Mouse (Mus musculus) heart, embryonic 16.5 days (tissue): ENCODE data around the gene Selenok. TPM values are rescaled to one million over a fixed set of nuclear protein-coding genes. Genes with fewer than 3 reads are reported as not detected.

Experiments used
- ATAC-seq: fragments of 200-750 bp; cut with Nextera tagmentation; replicated peaks from 2 replicates; pipeline ENCODE4 v1.8.0; 2017; ENCODE audit warnings: moderate number of reproducible peaks; ENCODE audit not compliant: insufficient read depth, low FRiP score; ENCODE audit errors: extremely low read depth
- H3K27ac ChIP-seq: fragments of 300-500 bp; sonication (generic); 2 replicates; pipeline ENCODE4 v1.5.1; 2014; ENCODE audit warnings: mild to moderate bottlenecking, low read length, control low read depth, moderate library complexity
- H3K27me3 ChIP-seq: fragments of 300-500 bp; sonication (generic); 2 replicates; pipeline ENCODE4 v1.6.1; 2014; ENCODE audit warnings: low read length, mixed read lengths; ENCODE audit not compliant: control insufficient read depth, insufficient read depth
- H3K36me3 ChIP-seq: fragments of 300-500 bp; sonication (generic); 2 replicates; pipeline ENCODE4 v1.6.1; 2014; ENCODE audit not compliant: control insufficient read depth, insufficient read depth
- H3K4me1 ChIP-seq: fragments of 300-500 bp; sonication (generic); 2 replicates; pipeline ENCODE4 v1.6.1; 2014; ENCODE audit warnings: low read length, mixed read lengths; ENCODE audit not compliant: control insufficient read depth, insufficient read depth
- H3K4me2 ChIP-seq: fragments of 300-500 bp; sonication (generic); 2 replicates; pipeline ENCODE4 v1.6.1; 2014; ENCODE audit warnings: low read depth, mild to moderate bottlenecking, control low read depth, low read length
- H3K4me3 ChIP-seq: fragments of 300-500 bp; sonication (generic); 2 replicates; pipeline ENCODE4 v1.5.1; 2014; ENCODE audit warnings: mild to moderate bottlenecking, control low read depth, low read length
- H3K9ac ChIP-seq: fragments of 300-500 bp; sonication (generic); 2 replicates; pipeline ENCODE4 v1.6.1; 2014; ENCODE audit warnings: low read length, control low read depth
- H3K9me3 ChIP-seq: fragments of 300-500 bp; sonication (generic); replicated peaks from 2 replicates; pipeline ENCODE4 v1.6.1; 2016; ENCODE audit warnings: low read length; ENCODE audit not compliant: control insufficient read depth
- WGBS: fragments of 180-500 bp; shearing (Covaris S2); extraction: QIAGEN DNeasy Blood & Tissue Kit; methylation state at CpG from one replicate; pipeline ENCODE4 v1.1.7; 2014; 5-methylcytosine and 5-hydroxymethylcytosine counted together
- polyA plus RNA-seq: library from polyadenylated mRNA; unstranded; fragments of >200 nt; fragmentation: Nextera tagmentation; extraction: Ambion mirVana; gene quantifications from 2 replicates; pipeline ENCODE4 v1.2.1, GENCODE M21; 2015

Selenok gene
- polyA plus RNA-seq, 1 experiment from 2014 or later, result 234 TPM

DNA sequence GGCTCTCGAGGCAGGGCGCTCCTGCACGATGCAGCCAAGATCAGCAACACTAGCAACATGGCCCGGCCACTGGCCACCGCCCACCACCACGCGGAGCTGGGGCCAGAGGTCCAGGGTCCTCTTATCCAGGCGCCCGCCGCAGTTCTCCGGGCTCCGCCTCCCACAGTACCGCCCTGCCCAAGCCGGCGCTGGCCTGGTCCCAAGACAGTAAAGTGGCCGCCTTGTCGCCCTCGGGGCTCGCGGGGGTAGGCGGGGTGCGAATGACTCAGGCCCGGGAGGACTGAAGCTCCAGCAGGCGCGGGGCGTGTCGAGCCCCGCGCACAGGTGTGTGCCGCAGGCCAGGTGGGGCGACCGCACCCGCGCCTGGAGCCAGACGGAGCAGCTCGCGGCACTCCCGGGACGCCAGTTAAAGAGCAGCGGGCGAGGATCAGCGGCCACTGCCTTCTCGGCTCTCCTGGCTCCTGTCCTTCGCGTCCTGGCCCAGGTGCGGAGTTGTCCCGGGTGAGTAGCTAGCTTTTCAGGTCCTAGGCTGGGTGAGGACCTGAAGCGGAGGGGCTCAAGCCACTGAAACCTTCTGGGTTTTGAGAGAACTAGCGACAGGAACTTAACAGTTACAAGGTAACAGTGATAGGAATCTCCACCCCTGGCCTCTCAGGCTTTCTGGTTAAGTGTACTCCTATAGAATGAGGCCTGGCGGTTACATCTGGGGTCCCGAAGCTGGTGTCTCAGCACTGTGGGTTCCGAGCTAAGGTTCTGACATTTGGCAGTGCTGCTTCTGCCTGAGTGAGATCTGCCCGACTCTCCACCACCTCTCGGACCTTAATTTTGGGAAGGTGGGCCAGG lies 40.8 kb downstream of the Selenok start, which contains the start of the genes Il17rb and Chdh:
TSS of gene Il17rb (minus strand) at position 164 of the 843 bp plus-strand sequence.
TSS of gene Chdh (plus strand) at position 291 of the 843 bp plus-strand sequence.
- peak within 1 kb of the TSS; percentile 67 for H3K9ac ChIP-seq

DNA sequence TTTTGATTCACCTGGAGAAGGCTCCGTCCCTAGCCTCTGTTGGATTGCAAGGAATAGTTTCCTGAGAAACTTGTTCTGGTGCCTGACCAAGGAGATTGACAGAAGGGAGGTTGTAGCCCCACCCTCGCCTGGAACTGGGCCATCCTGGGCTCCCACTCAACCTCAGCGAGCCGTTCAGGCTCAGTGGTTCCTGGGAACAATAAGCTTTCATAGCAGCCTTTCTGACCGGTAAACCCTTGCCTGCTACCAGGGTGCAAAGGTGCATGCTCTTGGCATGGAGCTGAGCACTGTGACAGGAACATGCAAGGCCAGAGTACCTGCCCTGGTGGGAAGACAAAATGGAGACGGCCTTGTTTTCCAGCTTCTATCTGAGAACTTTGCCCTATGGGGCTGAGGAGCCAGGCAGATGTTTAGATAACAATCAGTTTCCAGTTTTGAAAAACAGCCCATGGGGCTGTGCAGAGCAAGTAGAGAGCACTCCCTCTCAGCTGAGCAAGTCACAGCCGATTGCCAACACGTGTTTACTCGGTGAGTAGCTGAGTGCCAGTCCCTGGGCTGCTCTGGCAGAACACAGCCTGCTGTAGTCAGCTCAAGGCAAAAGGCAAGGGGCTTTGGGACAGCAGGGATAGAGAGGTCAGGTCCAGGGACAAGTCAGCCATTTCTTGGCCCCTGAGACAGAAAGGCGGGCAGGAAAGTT lies 41.9 kb downstream of the Selenok start:
- Histone ChIP-seq H3K27me3 (peaks cover 20% of the 10 kb centered on the region), H3K9ac (no peak overlapping the region), H3K4me2 (peak overlapping the region; percentile 31), H3K4me3 (no peak overlapping the region), H3K4me1 (peaks cover 10% of the 10 kb centered on the region), H3K27ac (no peak overlapping the region; the same call in 1 of the 2 replicates), H3K9me3 (no peaks in the 10 kb centered on the region), H3K36me3 (no peaks in the 10 kb centered on the region)
- 50% methylated on average over 10 of the region's 10 CpGs for WGBS
- ATAC-seq, result peak; percentile 11; the same call in 1 of the 2 replicates

More for the DNA sequence above, 40.8 kb downstream of the Selenok start, which contains the start of the genes Il17rb and Chdh:
- H3K4me2 ChIP-seq, result peak within 1 kb of the TSS; percentile 90
- H3K9me3 ChIP-seq, result no peaks in the 10 kb centered on the region
- H3K4me3 ChIP-seq, result peak within 1 kb of the TSS; percentile 57
- peaks cover 10% of the 10 kb centered on the region for H3K4me1 ChIP-seq
- WGBS, result 8% methylated on average over 54 of the region's 54 CpGs
- no peaks in the 10 kb centered on the region for H3K36me3 ChIP-seq
- peaks cover 20% of the 10 kb centered on the region for H3K27me3 ChIP-seq
- peak within 1 kb of the TSS; percentile 1; the same call in 1 of the 2 replicates for H3K27ac ChIP-seq
- ATAC-seq, result peak; percentile 42

DNA sequence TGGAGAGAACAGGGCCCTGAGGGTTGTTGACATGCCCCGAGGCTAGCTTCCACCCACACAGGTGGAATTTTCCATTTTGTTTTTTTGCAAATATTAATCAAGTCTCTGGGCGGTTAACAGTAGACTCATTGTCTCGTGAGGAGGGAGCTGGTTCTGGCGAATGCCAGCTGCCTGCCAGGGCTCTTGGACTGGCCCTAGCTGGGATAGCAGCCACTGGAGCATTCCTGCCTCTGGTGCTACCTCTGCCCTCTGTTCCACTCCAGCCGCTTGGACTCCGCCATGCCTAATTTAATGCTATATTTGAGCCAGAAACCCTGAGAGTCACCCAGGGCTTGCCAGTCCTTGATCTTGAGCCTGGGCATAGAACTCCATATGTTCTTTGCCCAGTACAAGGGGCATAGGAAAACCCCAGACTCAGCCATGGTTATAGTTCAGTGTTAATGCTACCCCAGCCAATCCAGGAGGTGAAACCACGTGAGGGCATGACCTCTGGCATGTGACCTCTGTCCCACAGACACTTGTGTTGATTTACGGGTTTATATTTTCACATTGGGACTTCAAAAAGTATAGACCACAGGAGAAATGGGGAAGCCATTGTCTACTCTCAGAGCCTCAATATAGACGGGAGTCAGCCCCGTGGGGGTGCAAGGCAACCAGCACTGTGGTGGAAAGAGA lies 43.9 kb downstream of the Selenok start:
- Histone ChIP-seq H3K4me1 (peaks cover 10% of the 10 kb centered on the region), H3K9ac (no peak overlapping the region), H3K27ac (no peak overlapping the region), H3K9me3 (no peaks in the 10 kb centered on the region), H3K4me3 (no peak overlapping the region), H3K27me3 (peaks cover 20% of the 10 kb centered on the region), H3K4me2 (no peak overlapping the region), H3K36me3 (no peaks in the 10 kb centered on the region)
- 75% methylated on average over 10 of the region's 10 CpGs for WGBS
- ATAC-seq, result no peak

DNA sequence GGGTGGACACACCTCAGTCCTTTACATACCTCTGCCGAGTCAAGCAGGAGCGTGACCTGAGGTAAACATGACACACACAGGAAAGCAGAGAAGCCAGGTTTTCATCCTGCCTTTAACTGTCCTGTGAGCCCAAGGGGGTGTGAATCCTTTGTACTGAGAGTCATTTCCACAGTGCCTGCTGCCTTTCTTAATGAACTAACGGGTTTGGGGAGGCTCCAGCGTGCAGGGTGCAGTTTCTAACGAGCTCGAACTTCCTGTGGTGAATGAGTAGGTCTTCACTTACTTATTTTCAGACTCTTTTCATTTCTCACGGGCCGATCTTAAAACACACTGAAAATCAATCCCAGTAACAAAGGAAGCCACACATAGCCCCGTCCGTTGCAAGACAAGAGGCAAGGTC lies 46.4 kb downstream of the Selenok start:
- 68% methylated on average over 10 of the region's 10 CpGs for WGBS
- no peak overlapping the region for H3K4me3 ChIP-seq
- peaks cover 3% of the 10 kb centered on the region; the same call in 1 of the 2 replicates for H3K4me1 ChIP-seq
- peak overlapping the region; percentile 7; the same call in 1 of the 2 replicates for H3K4me2 ChIP-seq
- peak overlapping the region; percentile 70; the same call in 1 of the 2 replicates for H3K27ac ChIP-seq
- H3K9me3 ChIP-seq, result no peaks in the 10 kb centered on the region
- peaks cover 3% of the 10 kb centered on the region; the same call in 1 of the 2 replicates for H3K27me3 ChIP-seq
- no peak overlapping the region; the same call in 1 of the 2 replicates for H3K9ac ChIP-seq
- no peak for ATAC-seq
- H3K36me3 ChIP-seq, result no peaks in the 10 kb centered on the region

DNA sequence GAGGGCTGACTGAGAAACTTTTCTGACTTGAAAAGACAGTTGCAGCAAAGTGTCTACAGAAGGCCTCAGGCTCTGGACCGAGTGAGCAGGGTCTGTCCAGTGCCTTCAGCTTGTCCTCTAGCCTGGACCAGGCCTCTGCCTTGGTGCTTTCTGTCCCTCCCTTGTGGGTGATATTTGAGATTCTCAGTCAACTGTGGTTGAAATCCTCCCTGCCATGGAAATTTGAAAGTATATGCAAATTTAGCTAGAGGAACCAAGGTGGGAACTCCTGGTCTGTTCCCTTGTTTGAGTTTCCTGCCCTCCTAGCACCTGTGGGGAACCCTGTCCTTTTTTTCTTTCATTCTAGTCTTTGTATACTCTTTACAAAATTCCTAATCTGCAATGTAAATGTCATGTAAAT lies 46.9 kb downstream of the Selenok start:
- peak overlapping the region; percentile 7; the same call in 1 of the 2 replicates for H3K4me2 ChIP-seq
- no peaks in the 10 kb centered on the region for H3K36me3 ChIP-seq
- peak overlapping the region; percentile 43; the same call in 1 of the 2 replicates for H3K27ac ChIP-seq
- no peak overlapping the region for H3K4me3 ChIP-seq
- H3K9ac ChIP-seq, result 0 out of 2 replicates have a peak overlapping the region, but pooled peaks have one; percentile 17
- WGBS, result 58% methylated on average over 1 of the region's 1 CpGs
- ATAC-seq, result no peak
- no peaks in the 10 kb centered on the region for H3K9me3 ChIP-seq
- peaks cover 3% of the 10 kb centered on the region; the same call in 1 of the 2 replicates for H3K27me3 ChIP-seq
- H3K4me1 ChIP-seq, result 0 out of 2 replicates have a peak, but pooled peaks cover 3% of the 10 kb centered on the region

DNA sequence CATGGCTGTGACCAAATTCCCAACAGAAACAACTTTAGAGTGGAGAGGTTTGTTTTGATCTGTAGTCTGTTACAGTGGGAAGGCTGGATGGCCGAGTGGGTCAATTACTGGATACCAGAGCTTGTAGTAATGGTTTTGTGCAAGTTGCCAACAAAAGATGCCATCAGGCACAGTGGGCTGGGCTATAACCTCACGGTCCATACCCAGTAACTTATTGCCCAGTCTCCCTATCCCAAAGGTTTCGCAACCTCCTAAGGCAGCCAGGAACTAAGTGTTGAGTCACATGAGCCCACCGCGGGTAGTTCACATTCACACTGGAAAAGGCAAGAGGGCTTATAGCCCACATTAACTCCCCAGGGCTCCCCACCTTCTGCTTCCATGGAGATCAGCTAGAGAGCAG lies 48.6 kb downstream of the Selenok start:
- H3K27me3 ChIP-seq, result no peaks in the 10 kb centered on the region
- WGBS, result 87% methylated on average over 5 of the region's 5 CpGs
- H3K4me2 ChIP-seq, result no peak overlapping the region
- H3K4me1 ChIP-seq, result no peaks in the 10 kb centered on the region
- H3K9me3 ChIP-seq, result no peaks in the 10 kb centered on the region
- no peak for ATAC-seq
- H3K36me3 ChIP-seq, result no peaks in the 10 kb centered on the region
- no peak overlapping the region for H3K9ac ChIP-seq
- H3K27ac ChIP-seq, result no peak overlapping the region
- H3K4me3 ChIP-seq, result no peak overlapping the region

DNA sequence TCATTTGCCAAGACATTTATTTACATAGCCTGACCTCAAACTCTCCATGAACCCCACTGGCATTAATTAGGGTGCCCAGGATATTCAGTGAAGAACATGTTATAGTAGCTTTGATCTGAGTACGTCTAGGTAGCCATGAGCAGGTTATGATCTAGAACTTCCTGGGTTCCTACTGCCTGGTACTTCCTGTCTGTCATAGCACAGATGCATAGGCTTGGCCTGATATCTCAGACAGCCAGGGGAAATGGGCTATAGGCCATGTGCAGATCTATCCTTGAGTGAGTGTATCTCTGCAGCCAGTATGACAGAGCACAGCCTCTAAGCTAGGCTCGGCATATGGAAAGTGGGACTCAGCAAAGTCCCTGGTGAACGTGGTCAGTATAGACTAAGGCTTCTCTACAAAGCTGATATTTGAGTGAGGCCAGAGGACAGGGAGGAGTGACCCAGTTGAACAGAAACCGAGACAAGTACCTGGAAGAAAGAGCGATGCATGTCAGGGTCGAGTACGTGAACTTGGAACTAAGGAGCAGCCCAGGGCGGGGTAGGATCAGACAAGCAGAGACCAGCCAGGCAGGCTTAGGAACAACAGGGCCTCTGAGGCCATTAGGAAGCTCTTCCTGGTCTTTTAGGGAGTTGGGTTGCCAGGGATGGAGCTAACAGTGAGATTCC lies 49.8 kb downstream of the Selenok start:
- Histone ChIP-seq H3K27me3 (no peaks in the 10 kb centered on the region), H3K36me3 (no peaks in the 10 kb centered on the region), H3K4me2 (no peak overlapping the region), H3K27ac (no peak overlapping the region), H3K4me1 (no peaks in the 10 kb centered on the region), H3K9ac (no peak overlapping the region), H3K9me3 (no peaks in the 10 kb centered on the region), H3K4me3 (no peak overlapping the region)
- 84% methylated on average over 8 of the region's 8 CpGs for WGBS
- no peak for ATAC-seq

DNA sequence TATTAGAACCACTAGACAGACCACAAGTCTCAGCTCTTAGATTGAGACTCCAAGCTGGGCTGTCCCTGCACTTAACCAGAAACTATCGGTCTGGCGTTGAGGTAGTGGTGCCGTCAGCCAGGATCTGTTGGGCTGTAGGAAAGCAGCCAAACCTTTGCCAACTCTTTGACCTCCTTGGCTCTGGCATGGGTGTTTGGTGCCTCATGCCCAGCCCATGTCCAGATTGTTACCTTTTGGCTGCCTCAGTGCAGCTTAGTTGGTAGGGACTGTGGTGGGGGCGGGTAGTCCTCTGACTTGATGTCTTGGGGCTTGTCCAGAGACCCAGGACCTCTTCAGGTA lies 50.3 kb downstream of the Selenok start:
- H3K27me3 ChIP-seq, result no peaks in the 10 kb centered on the region
- H3K4me1 ChIP-seq, result no peaks in the 10 kb centered on the region
- no peaks in the 10 kb centered on the region for H3K36me3 ChIP-seq
- ATAC-seq, result no peak
- no peak overlapping the region for H3K27ac ChIP-seq
- H3K4me3 ChIP-seq, result no peak overlapping the region
- H3K9me3 ChIP-seq, result no peaks in the 10 kb centered on the region
- no peak overlapping the region for H3K4me2 ChIP-seq
- WGBS, result 91% methylated on average over 4 of the region's 4 CpGs
- H3K9ac ChIP-seq, result no peak overlapping the region
